Mouse (Mus musculus) forebrain, embryonic 11.5 days (tissue): ENCODE results near the gene Asic3. TPM values are rescaled to one million over a fixed set of nuclear protein-coding genes. Genes with fewer than 3 reads are reported as not detected.

Source experiments
- ATAC-seq: fragments of 200-750 bp; cut with Nextera tagmentation; replicated peaks from 2 replicates; pipeline ENCODE4 v1.8.0; 2017; ENCODE audit warnings: moderate TSS enrichment; ENCODE audit not compliant: low FRiP score
- DNase-seq: peaks from one replicate; pipeline ENCODE4 v3.0.0-alpha.2; 2017; ENCODE audit warnings: low spot score
- H3K27ac ChIP-seq: fragments of 300-500 bp; sonication (generic); 2 replicates; pipeline ENCODE4 v1.5.1; 2014; ENCODE audit warnings: low read depth, low read length
- H3K27me3 ChIP-seq: fragments of 300-500 bp; sonication (generic); 2 replicates; pipeline ENCODE4 v1.6.1; 2014; ENCODE audit warnings: mild to moderate bottlenecking, low read length, mixed read lengths; ENCODE audit not compliant: control insufficient read depth, insufficient read depth
- H3K36me3 ChIP-seq: fragments of 300-500 bp; sonication (generic); 2 replicates; pipeline ENCODE4 v1.6.1; 2014; ENCODE audit warnings: mild to moderate bottlenecking, low read length, moderate library complexity, mixed read lengths; ENCODE audit not compliant: control insufficient read depth, insufficient read depth
- H3K4me1 ChIP-seq: fragments of 300-500 bp; sonication (generic); replicated peaks from 2 replicates; pipeline ENCODE4 v1.6.1; 2014; ENCODE audit warnings: low read length, mixed read lengths; ENCODE audit not compliant: control insufficient read depth, insufficient read depth
- H3K4me2 ChIP-seq: fragments of 300-500 bp; sonication (generic); 2 replicates; pipeline ENCODE4 v1.6.1; 2014; ENCODE audit warnings: low read depth, mild to moderate bottlenecking, low read length, moderate library complexity, mixed read lengths; ENCODE audit not compliant: severe bottlenecking
- H3K4me3 ChIP-seq: fragments of 300-500 bp; sonication (generic); 2 replicates; pipeline ENCODE4 v1.5.1; 2014; ENCODE audit warnings: low read depth, low read length
- H3K9ac ChIP-seq: fragments of 300-500 bp; sonication (generic); 2 replicates; pipeline ENCODE4 v1.6.1; 2014; ENCODE audit warnings: low read length
- H3K9me3 ChIP-seq: fragments of 300-500 bp; sonication (generic); 2 replicates; pipeline ENCODE4 v1.6.1; 2016; ENCODE audit warnings: low read length, mixed read lengths; ENCODE audit not compliant: control insufficient read depth
- WGBS: fragments of 180-500 bp; shearing (Covaris S2); extraction: QIAGEN DNeasy Blood & Tissue Kit; methylation state at CpG from one replicate; pipeline ENCODE4 v1.1.7; 2014; 5-methylcytosine and 5-hydroxymethylcytosine counted together
- polyA plus RNA-seq: library from polyadenylated mRNA; unstranded; fragments of >200 nt; fragmentation: Nextera tagmentation; extraction: Ambion mirVana; gene quantifications from 2 replicates; pipeline ENCODE4 v1.2.1, GENCODE M21; 2014

Gene Asic3
- polyA plus RNA-seq, 1 experiment from 2014 or later, result not detected

- H3K4me1 ChIP-seq, result peaks cover 16% of the 10 kb centered on the region; the same call in 1 of the 2 replicates
- peaks cover 33% of the 10 kb centered on the region for H3K27me3 ChIP-seq
- no peak for ATAC-seq
Measured at GRCm38 (mm10) chr5:24384407-24384806, 28.8 kb upstream of the Asic3 start.

GRCm38 (mm10) chr5:24385374-24385773, 27.8 kb upstream of the Asic3 start:
- 89% methylated on average over 5 of the region's 5 CpGs for WGBS
- ATAC-seq, result no peak
- H3K9ac ChIP-seq, result no peak overlapping the region
- no peak overlapping the region for H3K4me3 ChIP-seq
- no peak for DNase-seq
- no peaks in the 10 kb centered on the region for H3K9me3 ChIP-seq
- no peak overlapping the region for H3K4me2 ChIP-seq
- H3K36me3 ChIP-seq, result no peaks in the 10 kb centered on the region
- peaks cover 33% of the 10 kb centered on the region for H3K27me3 ChIP-seq
- no peak overlapping the region for H3K27ac ChIP-seq
- peaks cover 16% of the 10 kb centered on the region; the same call in 1 of the 2 replicates for H3K4me1 ChIP-seq

More at GRCm38 (mm10) chr5:24384407-24384806, 28.8 kb upstream of the Asic3 start:
- Histone ChIP-seq H3K4me3 (no peak overlapping the region), H3K27ac (no peak overlapping the region), H3K9me3 (no peaks in the 10 kb centered on the region), H3K36me3 (no peaks in the 10 kb centered on the region), H3K4me2 (no peak overlapping the region), H3K9ac (no peak overlapping the region)
- WGBS, result 76% methylated on average over 6 of the region's 6 CpGs
- DNase-seq, result no peak

GRCm38 (mm10) chr5:24385887-24386550, 27.2 kb upstream of the Asic3 start:
- Histone ChIP-seq H3K4me2 (no peak overlapping the region), H3K9ac (no peak overlapping the region), H3K4me3 (no peak overlapping the region), H3K4me1 (peaks cover 16% of the 10 kb centered on the region; the same call in 1 of the 2 replicates), H3K9me3 (no peaks in the 10 kb centered on the region), H3K27ac (no peak overlapping the region), H3K36me3 (no peaks in the 10 kb centered on the region), H3K27me3 (peaks cover 33% of the 10 kb centered on the region)
- WGBS, result 77% methylated on average over 10 of the region's 10 CpGs
- no peak for ATAC-seq
- no peak for DNase-seq

- ATAC-seq (peak; percentile 59), DNase-seq (peak; percentile 78)
- Histone ChIP-seq H3K4me2 (peak overlapping the region; percentile 95), H3K27me3 (peaks cover 33% of the 10 kb centered on the region), H3K27ac (no peak overlapping the region), H3K9me3 (no peaks in the 10 kb centered on the region), H3K4me3 (peak overlapping the region; percentile 39), H3K9ac (peak overlapping the region; percentile 57), H3K4me1 (peaks cover 16% of the 10 kb centered on the region; the same call in 1 of the 2 replicates), H3K36me3 (no peaks in the 10 kb centered on the region)
- under 1% methylated on average over 73 of the region's 73 CpGs for WGBS
Measured at GRCm38 (mm10) chr5:24387264-24388241, 25.6 kb upstream of the Asic3 start.

- H3K4me2 ChIP-seq, result peak overlapping the region; percentile 95
- no peak for ATAC-seq
- peak overlapping the region; percentile 57 for H3K9ac ChIP-seq
- H3K36me3 ChIP-seq, result no peaks in the 10 kb centered on the region
- no peak for DNase-seq
- peaks cover 10% of the 10 kb centered on the region; the same call in 1 of the 2 replicates for H3K4me1 ChIP-seq
- H3K27me3 ChIP-seq, result peaks cover 33% of the 10 kb centered on the region
- H3K4me3 ChIP-seq, result peak overlapping the region; percentile 39
- WGBS, result 22% methylated on average over 26 of the region's 26 CpGs
- H3K27ac ChIP-seq, result no peak overlapping the region
- no peaks in the 10 kb centered on the region for H3K9me3 ChIP-seq
Measured at GRCm38 (mm10) chr5:24388246-24388915, 24.8 kb upstream of the Asic3 start.

- DNase-seq (no peak), ATAC-seq (no peak)
- Histone ChIP-seq H3K36me3 (no peaks in the 10 kb centered on the region), H3K4me2 (no peak overlapping the region), H3K27ac (no peak overlapping the region), H3K27me3 (peaks cover 33% of the 10 kb centered on the region), H3K9me3 (no peaks in the 10 kb centered on the region), H3K4me1 (peaks cover 10% of the 10 kb centered on the region; the same call in 1 of the 2 replicates), H3K4me3 (no peak overlapping the region), H3K9ac (no peak overlapping the region)
- WGBS, result 59% methylated on average over 6 of the region's 7 CpGs
Measured at GRCm38 (mm10) chr5:24389011-24389657, 24.1 kb upstream of the Asic3 start.

GRCm38 (mm10) chr5:24389658-24390020, 23.6 kb upstream of the Asic3 start:
- ATAC-seq, result no peak
- peaks cover 10% of the 10 kb centered on the region; the same call in 1 of the 2 replicates for H3K4me1 ChIP-seq
- H3K9me3 ChIP-seq, result no peaks in the 10 kb centered on the region
- no peak overlapping the region for H3K4me2 ChIP-seq
- no peak overlapping the region for H3K9ac ChIP-seq
- no peak for DNase-seq
- peaks cover 33% of the 10 kb centered on the region for H3K27me3 ChIP-seq
- H3K36me3 ChIP-seq, result no peaks in the 10 kb centered on the region
- no peak overlapping the region for H3K27ac ChIP-seq
- WGBS, result 83% methylated on average over 4 of the region's 4 CpGs
- H3K4me3 ChIP-seq, result no peak overlapping the region

GRCm38 (mm10) chr5:24391864-24392263, 21.3 kb upstream of the Asic3 start, which contains the start of gene Atg9b:
Atg9b (minus strand) TSS chr5:24392143.
- no peak for DNase-seq
- peaks cover 10% of the 10 kb centered on the region; the same call in 1 of the 2 replicates for H3K4me1 ChIP-seq
- no peaks in the 10 kb centered on the region for H3K36me3 ChIP-seq
- WGBS, result 87% methylated on average over 7 of the region's 7 CpGs
- H3K4me3 ChIP-seq, result no peak within 1 kb of the TSS
- H3K4me2 ChIP-seq, result no peak within 1 kb of the TSS
- no peaks in the 10 kb centered on the region for H3K9me3 ChIP-seq
- ATAC-seq, result no peak
- H3K27me3 ChIP-seq, result peaks cover 21% of the 10 kb centered on the region
- H3K27ac ChIP-seq, result no peak within 1 kb of the TSS
- no peak within 1 kb of the TSS for H3K9ac ChIP-seq
